Mouse (Mus musculus) liver, embryonic 14.5 days (tissue): Measurements from ENCODE around the gene Josd2. TPM values are rescaled to one million over a fixed set of nuclear protein-coding genes. Genes with fewer than 3 reads are reported as not detected.
A peak's percentile ranks its signal among the peaks of the same experiment; 100 is the strongest.

Experiments
- ATAC-seq: fragments of 200-750 bp; cut with Nextera tagmentation; 2 replicates; pipeline ENCODE4 v1.8.0; 2017; ENCODE audit warnings: moderate number of reproducible peaks, mild to moderate bottlenecking, moderate library complexity; ENCODE audit not compliant: insufficient read depth
- DNase-seq, 3 experiments: peaks; one replicate each; pipeline ENCODE4 v3.0.0-alpha.2; 2012 to 2013; ENCODE audit warnings: low read depth in 3 of 3, low spot score in 3 of 3
- H3K27ac ChIP-seq: fragments of 300-500 bp; sonication (generic); 2 replicates; pipeline ENCODE4 v1.5.1; 2014; ENCODE audit warnings: moderate library complexity, mild to moderate bottlenecking, control low read depth, inconsistent platforms
- H3K27me3 ChIP-seq: fragments of 300-500 bp; sonication (generic); 2 replicates; pipeline ENCODE4 v1.6.1; 2014; ENCODE audit warnings: mild to moderate bottlenecking, low read length, moderate library complexity; ENCODE audit not compliant: control insufficient read depth, insufficient read depth
- H3K36me3 ChIP-seq: fragments of 300-500 bp; sonication (generic); replicated peaks from 2 replicates; pipeline ENCODE4 v1.6.1; 2014; ENCODE audit warnings: low read depth; ENCODE audit not compliant: control insufficient read depth, insufficient read depth
- H3K4me1 ChIP-seq, 2 experiments: fragments of 200-500 bp in 1 of 2; fragments of 300-500 bp in 1 of 2; sonication (generic) in 1 of 2; replicated peaks; 2 replicates each; pipeline ENCODE4 v1.6.1; 2012 to 2014; ENCODE audit warnings: antibody characterized with exemption in 1 of 2, inconsistent platforms in 1 of 2, low read length in 1 of 2; ENCODE audit not compliant: control insufficient read depth in 2 of 2, insufficient read depth in 2 of 2
- H3K4me2 ChIP-seq: fragments of 300-500 bp; sonication (generic); 2 replicates; pipeline ENCODE4 v1.6.1; 2014; ENCODE audit warnings: low read depth, mild to moderate bottlenecking, control low read depth, moderate library complexity
- H3K4me3 ChIP-seq, 2 experiments: fragments of 200-500 bp in 1 of 2; fragments of 300-500 bp in 1 of 2; sonication (generic) in 1 of 2; 2 replicates each; pipeline ENCODE4 v1.5.1; 2012 to 2014; ENCODE audit warnings: low read depth in 2 of 2, low read length in 2 of 2, mild to moderate bottlenecking in 2 of 2, control low read depth in 1 of 2, inconsistent platforms in 1 of 2, moderate library complexity in 1 of 2; ENCODE audit not compliant: insufficient read depth in 1 of 2
- H3K9ac ChIP-seq: fragments of 300-500 bp; sonication (generic); replicated peaks from 2 replicates; pipeline ENCODE4 v1.6.1; 2014; ENCODE audit warnings: mild to moderate bottlenecking, control low read depth, moderate library complexity
- H3K9me3 ChIP-seq: fragments of 300-500 bp; sonication (generic); 2 replicates; pipeline ENCODE4 v1.6.1; 2016; ENCODE audit warnings: low read length, mixed read lengths; ENCODE audit not compliant: control insufficient read depth
- CTCF ChIP-seq: IDR thresholded peaks from 2 replicates; pipeline ENCODE4 v1.5.1; 2016; ENCODE audit warnings: antibody characterized with exemption, low read depth, control low read depth
- EP300 ChIP-seq: IDR thresholded peaks from 2 replicates; pipeline ENCODE4 v1.6.1; 2016; ENCODE audit warnings: antibody characterized with exemption, low read depth
- WGBS: fragments of 180-500 bp; shearing (Covaris S2); extraction: QIAGEN DNeasy Blood & Tissue Kit; methylation state at CpG from one replicate; pipeline ENCODE4 v1.1.7; 2014; ENCODE audit not compliant: insufficient replicate concordance; 5-methylcytosine and 5-hydroxymethylcytosine counted together
- polyA plus RNA-seq, 2 experiments: library from polyadenylated mRNA; depleted of rRNA in 1 of 2; stranded (reverse) in 1 of 2; unstranded in 1 of 2; fragments of >200 nt; fragmentation: Nextera tagmentation in 1 of 2; extraction: Ambion mirVana in 1 of 2; gene quantifications; 2 replicates each; pipeline versions ENCODE4 v1.2.1 to v1.2.3; 2012 to 2014

The Josd2 gene
- polyA plus RNA-seq, 2 experiments: 155 to 212 TPM

- Histone ChIP-seq H3K4me1 (peaks cover 33 to 45% of the 10 kb centered on the region in 2 experiments), H3K9ac (no peak overlapping the region), H3K27ac (no peak overlapping the region), H3K9me3 (no peaks in the 10 kb centered on the region), H3K36me3 (peaks cover 16% of the 10 kb centered on the region), H3K4me3 (no peak overlapping the region), H3K4me2 (no peak overlapping the region), H3K27me3 (peaks cover 33% of the 10 kb centered on the region)
- DNase-seq: no peak
- 50% methylated on average over 1 of the region's 1 CpGs for WGBS
- TF ChIP-seq CTCF (no peak), EP300 (no peak)
- ATAC-seq: no peak
Observed at GRCm38 (mm10) chr7:44472558-44472885, 4.7 kb downstream of the Josd2 start.

DNA sequence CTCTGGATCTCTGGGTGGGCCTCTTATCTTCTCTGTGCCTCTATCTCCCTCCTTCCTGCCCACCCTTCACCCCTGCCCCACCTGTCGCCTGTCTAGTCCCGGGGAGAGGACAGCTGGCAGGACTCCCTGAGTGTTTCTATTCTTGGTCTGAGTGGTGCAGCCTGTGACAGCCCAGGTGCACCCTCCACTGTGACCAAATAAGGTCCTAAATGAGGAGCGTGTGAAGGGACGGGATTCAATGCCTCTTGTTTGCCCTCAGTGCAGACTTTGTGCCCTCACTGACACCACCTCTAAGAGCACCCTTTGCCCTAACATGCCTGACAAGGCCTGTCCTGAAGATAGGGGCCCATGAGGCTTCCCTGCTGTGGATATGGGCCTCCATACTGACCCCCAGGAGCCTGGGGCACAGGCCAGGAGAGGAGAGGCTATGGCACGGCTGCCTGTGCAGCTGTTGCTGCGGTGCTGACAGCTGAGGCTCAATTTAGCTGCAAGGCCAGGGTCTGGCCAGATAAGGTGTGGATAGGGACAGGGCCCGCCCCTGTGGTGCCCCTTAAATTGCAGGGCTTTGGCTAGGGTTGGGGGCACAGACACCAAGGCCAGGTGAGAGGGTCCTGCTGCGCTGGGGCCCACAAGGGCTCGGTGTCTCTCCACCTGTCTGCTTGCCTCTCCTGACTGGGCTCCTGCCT, 5.3 kb downstream of the Josd2 start:
- Histone ChIP-seq H3K36me3 (peaks cover 16% of the 10 kb centered on the region), H3K4me2 (no peak overlapping the region), H3K4me1 (peaks cover 33 to 46% of the 10 kb centered on the region in 2 experiments), H3K4me3 (no peak overlapping the region), H3K9ac (peak overlapping the region; percentile 45; the same call in 1 of the 2 replicates), H3K9me3 (no peaks in the 10 kb centered on the region), H3K27me3 (peaks cover 38% of the 10 kb centered on the region), H3K27ac (no peak overlapping the region)
- TF ChIP-seq EP300 (no peak), CTCF (no peak)
- DNase-seq (no peak), ATAC-seq (no peak)
- 30% methylated on average over 9 of the region's 9 CpGs for WGBS

DNA sequence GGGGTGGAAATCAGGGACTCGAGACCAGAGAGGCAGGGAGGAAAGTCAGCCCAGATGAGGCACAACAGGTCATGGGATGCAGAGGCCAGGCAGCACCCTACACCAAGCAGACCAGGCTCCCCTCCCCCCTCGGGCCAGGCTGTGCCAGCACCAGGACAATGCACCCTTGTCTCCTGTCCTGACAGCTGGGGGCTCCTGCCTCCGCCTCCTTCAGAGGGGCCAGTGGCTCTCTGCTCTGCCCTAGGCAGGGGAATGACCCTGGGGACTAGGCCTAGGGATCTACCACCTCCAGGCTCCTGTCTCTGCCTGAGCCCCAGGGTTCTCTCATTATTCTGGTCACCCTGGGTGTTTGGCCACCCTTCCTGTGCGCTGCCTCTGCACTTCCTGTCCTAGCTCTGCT, 6.6 kb downstream of the Josd2 start:
- H3K27ac ChIP-seq: no peak overlapping the region
- H3K4me2 ChIP-seq: no peak overlapping the region
- H3K9me3 ChIP-seq: no peaks in the 10 kb centered on the region
- 33% methylated on average over 4 of the region's 4 CpGs for WGBS
- peaks cover 34 to 46% of the 10 kb centered on the region in 2 experiments for H3K4me1 ChIP-seq
- no peak overlapping the region for H3K4me3 ChIP-seq
- no peak for TF ChIP-seq EP300
- TF ChIP-seq CTCF: no peak
- peaks cover 16% of the 10 kb centered on the region for H3K36me3 ChIP-seq
- DNase-seq (no peak), ATAC-seq (no peak)
- no peak overlapping the region for H3K9ac ChIP-seq
- peaks cover 49% of the 10 kb centered on the region for H3K27me3 ChIP-seq

- peaks cover 11% of the 10 kb centered on the region for H3K36me3 ChIP-seq
- DNase-seq (no peak), ATAC-seq (no peak)
- peaks cover 28 to 45% of the 10 kb centered on the region in 2 experiments for H3K4me1 ChIP-seq
- H3K27me3 ChIP-seq: peaks cover 54% of the 10 kb centered on the region
- no peak overlapping the region for H3K9ac ChIP-seq
- H3K4me3 ChIP-seq: no peak overlapping the region
- H3K27ac ChIP-seq: no peak overlapping the region
- no peak overlapping the region for H3K4me2 ChIP-seq
- TF ChIP-seq CTCF (no peak), EP300 (no peak)
- 33% methylated on average over 5 of the region's 5 CpGs for WGBS
- no peaks in the 10 kb centered on the region for H3K9me3 ChIP-seq
Observed at GRCm38 (mm10) chr7:44475046-44475614, 7.3 kb downstream of the Josd2 start.

- H3K4me3 ChIP-seq: peak overlapping the region; percentile 1 to 5; a peak in 2 of 4 replicates
- no peak for TF ChIP-seq CTCF
- TF ChIP-seq EP300: peak; percentile 98
- peak; percentile 82 to 86 (median 82) for DNase-seq
- peaks cover 32% of the 10 kb centered on the region for H3K27me3 ChIP-seq
- H3K9ac ChIP-seq: peak overlapping the region; percentile 64
- no peaks in the 10 kb centered on the region for H3K9me3 ChIP-seq
- H3K4me2 ChIP-seq: peak overlapping the region; percentile 69
- H3K27ac ChIP-seq: peak overlapping the region; percentile 90
- peak; percentile 93 for ATAC-seq
- 40% methylated on average over 3 of the region's 3 CpGs for WGBS
- H3K36me3 ChIP-seq: no peaks in the 10 kb centered on the region
- peaks cover 34 to 56% of the 10 kb centered on the region in 2 experiments for H3K4me1 ChIP-seq
Observed at GRCm38 (mm10) chr7:44482836-44483435, 15.2 kb downstream of the Josd2 start.
